Mouse (Mus musculus) C2C12 (cell line): Measurements from ENCODE around the gene Chrna3. TPM values are rescaled to one million over a fixed set of nuclear protein-coding genes. Genes with fewer than 3 reads are reported as not detected.

Source experiments
- H3K27me3 ChIP-seq: one replicate; pipeline ENCODE4 v1.6.1; 2011; ENCODE audit not compliant: control insufficient read depth, insufficient read depth, insufficient read length
- H3K36me3 ChIP-seq: one replicate; pipeline ENCODE4 v1.6.1; 2011; ENCODE audit not compliant: control insufficient read depth, insufficient read depth
- H3K4me3 ChIP-seq: one replicate; pipeline ENCODE4 v1.5.1; 2011; ENCODE audit warnings: mild to moderate bottlenecking, control low read depth; ENCODE audit not compliant: poor library complexity, insufficient read depth, severe bottlenecking
- H3K79me2 ChIP-seq: one replicate; pipeline ENCODE4 v1.6.1; 2011; ENCODE audit not compliant: control insufficient read depth, insufficient read depth
- H3K79me3 ChIP-seq: one replicate; pipeline ENCODE4 v1.6.1; 2011; ENCODE audit warnings: low read depth, control low read depth
- H3ac ChIP-seq: one replicate; pipeline ENCODE3; 2011; ENCODE audit warnings: low read depth; ENCODE audit not compliant: control insufficient read depth, insufficient read length
- CEBPB ChIP-seq: IDR thresholded peaks from one replicate; pipeline ENCODE4 v1.6.1; 2011; ENCODE audit warnings: low read depth, mild to moderate bottlenecking, control low read depth, moderate library complexity
- CTCF ChIP-seq: IDR thresholded peaks from one replicate; pipeline ENCODE4 v1.5.1; 2011; ENCODE audit not compliant: control insufficient read depth, insufficient read depth, insufficient read length
- FOSL1 ChIP-seq: IDR thresholded peaks from one replicate; pipeline ENCODE4 v1.8.0; 2011; ENCODE audit warnings: mild to moderate bottlenecking, low read length; ENCODE audit not compliant: poor library complexity, insufficient read depth, severe bottlenecking
- MAX ChIP-seq: IDR thresholded peaks from one replicate; pipeline ENCODE4 v1.6.1; 2011; ENCODE audit warnings: mild to moderate bottlenecking, control low read depth
- MYOD1 ChIP-seq: IDR thresholded peaks from one replicate; pipeline ENCODE4 v1.6.1; 2011; ENCODE audit warnings: low read depth; ENCODE audit not compliant: control insufficient read depth, insufficient read length
- MYOG ChIP-seq: IDR thresholded peaks from one replicate; pipeline ENCODE4 v1.6.1; 2011; ENCODE audit not compliant: control insufficient read depth, insufficient read length; ENCODE audit errors: extremely low read depth
- USF1 ChIP-seq: IDR thresholded peaks from one replicate; pipeline ENCODE4 v1.6.1; 2011; ENCODE audit warnings: low read depth, mild to moderate bottlenecking, control low read depth, moderate library complexity
- polyA plus RNA-seq: library from polyadenylated mRNA; unstranded; fragments of >200 nt; fragmentation: generic; extraction: Trizol; gene quantifications from one replicate; pipeline ENCODE4 v1.2.1, GENCODE M21; 2012; ENCODE audit warnings: missing spikeins

The Chrna3 gene
- polyA plus RNA-seq, 1 experiment = not detected

DNA sequence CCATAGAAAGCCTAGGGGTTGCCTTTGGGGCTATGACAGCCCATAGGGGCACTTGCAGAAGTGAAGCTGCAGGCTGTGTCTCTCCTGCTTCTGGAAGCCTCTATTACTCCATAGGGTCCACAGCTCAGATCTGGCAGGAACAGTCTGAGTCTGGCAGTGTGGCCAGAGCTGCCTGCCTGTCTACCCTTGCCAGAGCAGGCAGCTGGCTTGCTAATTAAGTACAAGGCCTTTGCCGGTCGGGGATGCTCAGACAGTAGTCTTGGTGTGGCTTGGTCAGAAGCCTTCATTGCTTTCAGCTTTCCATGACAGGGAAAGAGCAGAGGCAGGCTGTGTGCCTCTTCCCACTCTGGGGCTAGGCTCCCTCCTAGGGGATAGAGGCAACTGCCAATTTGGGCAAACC, 15.0 kb upstream of the Chrna3 start:
- no peak overlapping the region for H3ac ChIP-seq
- TF ChIP-seq CEBPB (no peak), FOSL1 (no peak), MYOD1 (no peak), CTCF (no peak), MAX (no peak), MYOG (no peak), USF1 (no peak)
- H3K79me2 ChIP-seq = no peaks in the 10 kb centered on the region
- no peaks in the 10 kb centered on the region for H3K79me3 ChIP-seq
- peaks cover 43% of the 10 kb centered on the region for H3K27me3 ChIP-seq
- H3K36me3 ChIP-seq = no peaks in the 10 kb centered on the region
- no peak overlapping the region for H3K4me3 ChIP-seq

DNA sequence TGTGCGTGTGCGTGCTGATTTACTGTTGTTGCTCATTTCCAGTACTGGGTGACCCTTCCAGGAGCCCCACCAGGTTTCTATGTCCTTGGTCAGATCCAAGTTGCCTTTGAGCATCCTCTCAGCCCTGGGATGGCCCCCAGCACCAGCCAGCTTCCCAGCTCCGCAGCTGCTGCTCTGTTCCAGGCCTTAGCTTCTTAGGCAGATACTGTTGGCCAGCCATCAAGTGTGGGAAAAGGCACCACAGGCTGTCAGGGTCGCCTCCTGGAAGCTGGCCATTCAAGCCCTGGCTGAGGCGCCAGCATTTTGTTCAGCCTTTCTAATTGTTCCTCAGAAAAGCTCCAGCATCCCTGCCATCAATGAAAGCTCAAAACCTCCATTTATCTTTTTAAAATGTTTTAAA, 13.6 kb upstream of the Chrna3 start:
- no peak overlapping the region for H3ac ChIP-seq
- no peak overlapping the region for H3K4me3 ChIP-seq
- TF ChIP-seq USF1 (no peak), FOSL1 (no peak), MAX (no peak), CEBPB (no peak), MYOD1 (no peak), MYOG (no peak), CTCF (no peak)
- no peaks in the 10 kb centered on the region for H3K79me2 ChIP-seq
- H3K79me3 ChIP-seq = no peaks in the 10 kb centered on the region
- H3K27me3 ChIP-seq = peaks cover 45% of the 10 kb centered on the region
- no peaks in the 10 kb centered on the region for H3K36me3 ChIP-seq

DNA sequence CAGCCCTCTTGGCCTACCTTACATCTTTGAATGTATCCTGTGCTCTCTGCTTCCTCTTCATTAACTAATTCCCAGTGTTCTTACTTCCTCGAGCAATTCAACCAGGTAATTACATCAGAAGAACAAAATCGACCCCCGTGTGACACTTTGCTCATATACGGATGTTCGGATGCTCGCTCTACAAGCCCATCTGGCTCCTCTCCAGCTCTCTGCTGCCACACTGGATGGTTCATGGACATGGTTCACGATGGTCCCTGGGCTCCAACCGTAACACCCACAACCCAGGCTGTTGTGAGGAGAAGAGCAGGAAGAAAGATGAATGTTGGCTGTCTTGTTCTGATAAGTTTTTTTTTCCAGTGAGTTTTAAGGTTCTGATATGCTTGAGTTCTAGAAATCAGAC, 12.6 kb upstream of the Chrna3 start:
- H3K79me3 ChIP-seq = no peaks in the 10 kb centered on the region
- no peaks in the 10 kb centered on the region for H3K36me3 ChIP-seq
- no peaks in the 10 kb centered on the region for H3K79me2 ChIP-seq

DNA sequence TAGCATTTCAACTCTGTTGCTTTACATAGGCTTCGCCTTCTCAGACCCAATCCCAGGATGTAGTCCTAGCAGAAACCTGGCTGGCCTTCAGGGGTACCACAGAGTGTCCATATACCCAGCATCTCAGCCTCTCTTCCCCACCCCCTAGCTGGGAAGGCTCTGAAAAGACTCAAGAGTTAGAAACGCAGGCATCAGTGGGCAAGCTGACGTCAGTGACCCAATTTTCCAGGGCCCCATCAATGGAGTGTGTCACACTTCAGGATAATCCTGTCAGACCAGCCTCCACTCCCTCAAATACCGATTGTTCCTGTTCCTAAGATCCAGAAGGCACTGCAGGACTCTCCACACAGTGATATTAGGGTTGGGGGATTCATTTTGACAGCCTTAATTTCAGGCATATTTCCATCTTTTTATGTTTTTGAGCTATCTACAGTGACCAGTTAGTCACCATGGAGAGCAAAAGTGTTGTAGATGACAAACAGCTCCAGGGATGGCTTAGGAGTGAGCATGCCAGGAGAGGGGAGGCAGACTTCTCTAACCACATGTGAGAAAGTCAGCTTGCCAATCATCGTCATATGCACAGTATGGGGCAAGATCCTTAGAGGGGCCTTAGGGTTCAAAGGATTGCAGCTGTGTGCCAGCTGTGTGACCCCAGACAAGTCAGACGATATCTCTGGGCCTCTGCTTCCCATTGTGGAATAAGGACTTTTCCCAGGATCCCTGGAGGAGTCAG, 5.2 kb upstream of the Chrna3 start:
- H3K4me3 ChIP-seq = no peak overlapping the region
- no peaks in the 10 kb centered on the region for H3K79me3 ChIP-seq
- TF ChIP-seq MYOG = no peak
- no peak for TF ChIP-seq MYOD1
- no peak for TF ChIP-seq MAX
- no peak for TF ChIP-seq CTCF
- TF ChIP-seq CEBPB = no peak
- TF ChIP-seq FOSL1 = no peak
- TF ChIP-seq USF1 = no peak
- no peaks in the 10 kb centered on the region for H3K36me3 ChIP-seq
- peaks cover 34% of the 10 kb centered on the region for H3K27me3 ChIP-seq
- H3ac ChIP-seq = no peak overlapping the region
- no peaks in the 10 kb centered on the region for H3K79me2 ChIP-seq

More for the DNA sequence above, 12.6 kb upstream of the Chrna3 start:
- Histone ChIP-seq H3K27me3 (peaks cover 42% of the 10 kb centered on the region), H3ac (no peak overlapping the region), H3K4me3 (no peak overlapping the region)
- TF ChIP-seq CEBPB (no peak), CTCF (no peak), MYOD1 (no peak), MAX (no peak), FOSL1 (no peak), USF1 (no peak), MYOG (no peak)

DNA sequence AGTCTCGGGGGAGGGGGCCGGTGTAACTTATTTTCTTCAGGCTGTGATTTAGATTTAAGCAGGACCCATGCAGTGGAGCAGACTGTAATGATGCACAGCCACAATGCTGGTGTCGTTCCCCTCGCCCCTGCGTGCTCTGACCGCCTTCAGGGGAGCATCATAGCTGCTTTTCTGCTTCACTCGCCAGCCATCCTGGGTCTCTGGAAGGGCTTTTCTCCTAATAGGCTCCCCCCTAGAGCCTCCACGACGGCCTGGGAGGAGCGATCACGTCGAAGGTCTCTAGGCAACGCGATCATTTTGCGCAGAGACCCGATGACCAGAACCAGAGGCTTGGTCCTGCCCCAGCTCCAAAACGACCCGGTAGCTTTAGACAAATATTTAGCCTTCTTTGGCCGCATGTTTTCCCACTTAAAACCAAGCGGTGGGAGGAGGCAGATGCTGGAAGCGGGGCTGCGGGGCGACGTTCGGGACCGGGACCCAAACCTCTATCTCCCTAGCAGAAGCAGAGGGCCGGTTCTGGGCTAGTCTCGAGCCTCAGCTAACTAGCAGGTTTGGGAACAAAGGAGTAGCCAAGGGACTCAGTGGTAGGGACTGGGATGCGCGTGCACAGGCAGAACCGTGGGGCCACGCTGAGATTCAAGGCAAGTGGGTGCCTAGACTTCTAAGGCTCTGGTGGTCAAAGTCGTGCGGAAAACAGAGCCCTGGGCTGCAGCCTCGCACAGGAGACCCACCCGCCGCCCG, 658 bp downstream of the Chrna3 start:
- H3K79me2 ChIP-seq = no peaks in the 10 kb centered on the region
- H3K79me3 ChIP-seq = no peaks in the 10 kb centered on the region
- H3ac ChIP-seq = no peak overlapping the region
- no peaks in the 10 kb centered on the region for H3K36me3 ChIP-seq
- TF ChIP-seq CTCF (no peak), MAX (no peak)
- peaks cover 29% of the 10 kb centered on the region for H3K27me3 ChIP-seq
- H3K4me3 ChIP-seq = no peak overlapping the region
